Mouse (Mus musculus) c-Kit-negative CD71-positive TER-119-positive erythroid progenitor cells, embryonic 14.5 days (primary cell): ENCODE data around the gene Defb36.

Experiments used
- DNase-seq: peaks from one replicate; pipeline ENCODE4 v3.0.0-alpha.2; 2013; ENCODE audit warnings: low read depth, low spot score

Defb36 gene

GRCm38 (mm10) chr2:152604057-152604456 is at the start of gene Defb36:
Defb36 (plus strand) TSS chr2:152604327.
- DNase-seq, result no peak

- no peak for DNase-seq
These were observed 47.5 kb upstream of the Defb36 start for GRCm38 (mm10) chr2:152556655-152557054.

GRCm38 (mm10) chr2:152569038-152569437 is 35.1 kb upstream of the Defb36 start, which contains the start of gene Gm17416:
Gm17416 (plus strand) TSS chr2:152569338.
- DNase-seq, result no peak

- no peak for DNase-seq
These were observed 34.2 kb upstream of the Defb36 start for GRCm38 (mm10) chr2:152569881-152570280.

- DNase-seq, result no peak
These were observed 33.8 kb upstream of the Defb36 start for GRCm38 (mm10) chr2:152570313-152570712.

- peak; percentile 9 for DNase-seq
These were observed 31.9 kb upstream of the Defb36 start, which contains the start of gene Defb21 for GRCm38 (mm10) chr2:152572114-152572794. Defb21 (plus strand) TSS chr2:152572744.

GRCm38 (mm10) chr2:152573484-152573883 is 30.6 kb upstream of the Defb36 start:
- DNase-seq, result no peak

- no peak for DNase-seq
These were observed 24.0 kb upstream of the Defb36 start, which contains the start of gene Defb19 for GRCm38 (mm10) chr2:152580107-152580506. Defb19 (minus strand) TSS chr2:152580312.

- DNase-seq, result no peak
These were observed 23.5 kb upstream of the Defb36 start for GRCm38 (mm10) chr2:152580612-152581011.

GRCm38 (mm10) chr2:152586926-152587560 is 17.1 kb upstream of the Defb36 start:
- no peak for DNase-seq

GRCm38 (mm10) chr2:152588450-152588849 is 15.7 kb upstream of the Defb36 start:
- no peak for DNase-seq

GRCm38 (mm10) chr2:152589021-152589420 is 15.1 kb upstream of the Defb36 start:
- no peak for DNase-seq

GRCm38 (mm10) chr2:152599299-152599698 is 4.8 kb upstream of the Defb36 start, which contains the start of gene Defb45:
Defb45 (minus strand) TSS chr2:152599399.
- DNase-seq, result no peak

GRCm38 (mm10) chr2:152600076-152600475 is 4.1 kb upstream of the Defb36 start:
- DNase-seq, result no peak

GRCm38 (mm10) chr2:152601275-152601960 is 2.7 kb upstream of the Defb36 start:
- no peak for DNase-seq

GRCm38 (mm10) chr2:152607746-152608145 is 3.6 kb downstream of the Defb36 start:
- no peak for DNase-seq

GRCm38 (mm10) chr2:152608719-152609118 is 4.6 kb downstream of the Defb36 start:
- no peak for DNase-seq

GRCm38 (mm10) chr2:152612193-152612592 is 8.1 kb downstream of the Defb36 start:
- no peak for DNase-seq

GRCm38 (mm10) chr2:152615563-152615962 is 11.4 kb downstream of the Defb36 start:
- DNase-seq, result peak; percentile 39

GRCm38 (mm10) chr2:152616470-152616869 is 12.3 kb downstream of the Defb36 start:
- DNase-seq, result no peak

- DNase-seq, result no peak
These were observed 13.2 kb downstream of the Defb36 start for GRCm38 (mm10) chr2:152617374-152617773.

- DNase-seq, result no peak
These were observed 16.4 kb downstream of the Defb36 start for GRCm38 (mm10) chr2:152620367-152621134.
